Mouse (Mus musculus) heart, postnatal 4 days (tissue): ENCODE results near the gene Eif5b. TPM values are rescaled to one million over a fixed set of nuclear protein-coding genes. Genes with fewer than 3 reads are reported as not detected.
"Not testable (repeated sequence)": the region's sequence is repeated elsewhere in the genome, so short reads cannot be mapped to it uniquely, and the experiment has no call there.

Experiments used
- DNase-seq: peaks from one replicate; pipeline ENCODE4 v3.0.0; 2021
- total RNA-seq, 2 experiments: library from RNA; stranded (reverse); gene quantifications; 2 replicates each; pipeline ENCODE4 v1.2.3; 2021

The Eif5b gene
- total RNA-seq: 10 to 100 TPM; 36.4 to 36.7 TPM

DNA sequence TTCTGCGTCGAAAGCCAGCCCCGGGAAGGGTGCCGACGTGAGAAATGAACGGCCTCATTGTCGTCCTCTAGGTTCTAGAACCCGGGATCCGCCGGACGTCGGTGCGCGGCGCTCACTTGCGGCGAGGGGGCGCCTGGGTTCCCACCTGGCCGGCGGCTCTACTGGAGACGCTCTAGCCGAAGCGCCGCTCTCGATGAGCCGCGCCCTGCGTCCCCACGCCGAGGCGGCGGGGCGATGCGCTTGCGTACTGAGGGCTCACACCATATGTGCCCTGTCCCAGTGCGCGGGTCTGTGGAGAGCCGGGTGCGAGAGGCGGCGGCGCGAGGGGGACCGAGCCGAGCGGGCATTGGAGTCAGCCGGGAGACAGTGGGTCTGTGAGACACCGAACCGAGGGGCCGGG, at the start of gene Eif5b, which contains the start of gene Txndc9:
TSS of gene Eif5b (plus strand) at position 144 of the 400 bp plus-strand sequence.
TSS of gene Txndc9 (minus strand) at position 27 of the 400 bp plus-strand sequence.
- peak; percentile 95 for DNase-seq

DNA sequence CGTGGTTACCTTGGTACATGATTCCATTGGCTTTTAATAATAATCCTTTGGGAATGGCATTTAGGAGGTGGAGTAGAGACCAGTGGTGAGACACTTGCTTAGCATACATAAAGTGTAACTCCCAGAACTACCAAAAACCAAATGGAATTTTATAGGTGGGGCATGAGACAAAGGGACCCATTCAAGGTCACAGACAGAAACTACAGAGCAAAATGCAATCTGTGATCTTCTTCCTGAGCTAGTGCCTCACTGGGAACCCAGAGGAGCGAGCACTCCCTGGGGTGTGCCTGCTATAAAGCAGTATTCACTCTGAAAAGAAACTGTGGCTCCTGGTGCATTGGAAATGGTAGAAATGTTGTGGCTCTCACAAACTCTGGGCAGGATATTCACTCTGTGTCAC, 48.9 kb upstream of the Eif5b start:
- DNase-seq: no peak

DNA sequence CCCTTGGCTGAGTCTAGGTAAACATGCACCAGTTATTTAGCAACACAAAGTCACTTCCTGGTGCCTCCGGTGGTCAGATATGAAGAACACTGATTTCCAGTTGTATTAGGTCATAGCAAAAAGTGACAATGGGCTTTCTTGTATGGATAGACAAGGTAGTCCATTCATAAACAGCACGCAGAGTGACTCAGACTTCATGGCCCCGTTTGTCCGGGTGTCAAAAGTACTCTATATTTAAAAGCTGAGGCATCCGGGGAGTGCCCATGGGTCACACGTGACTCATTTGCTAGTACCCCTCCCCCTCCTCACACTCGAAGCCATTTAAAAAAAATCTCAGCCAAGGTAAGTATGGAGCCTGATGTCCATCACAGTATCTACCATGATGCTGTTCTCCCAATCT, 43.0 kb upstream of the Eif5b start:
- DNase-seq: no peak

DNA sequence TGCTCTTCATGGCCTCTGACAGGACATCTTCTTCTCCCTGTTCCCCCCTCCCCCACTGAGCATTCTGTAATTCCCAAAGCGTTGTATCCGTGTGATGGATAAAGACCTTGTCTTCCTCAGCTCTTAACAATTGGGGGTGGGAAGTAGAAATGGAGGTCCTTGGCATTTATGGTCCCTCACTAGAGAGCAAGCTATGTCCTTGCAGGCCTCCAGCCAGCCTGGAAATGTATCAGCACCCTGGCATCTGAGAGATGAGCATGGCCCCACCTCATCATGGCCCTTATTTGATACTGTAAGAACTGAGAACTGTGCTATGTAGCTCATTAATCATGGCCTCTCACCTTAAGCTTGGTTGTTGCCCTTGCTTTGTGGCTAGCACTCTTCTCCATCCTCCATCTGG, 42.6 kb upstream of the Eif5b start:
- DNase-seq: no peak

DNA sequence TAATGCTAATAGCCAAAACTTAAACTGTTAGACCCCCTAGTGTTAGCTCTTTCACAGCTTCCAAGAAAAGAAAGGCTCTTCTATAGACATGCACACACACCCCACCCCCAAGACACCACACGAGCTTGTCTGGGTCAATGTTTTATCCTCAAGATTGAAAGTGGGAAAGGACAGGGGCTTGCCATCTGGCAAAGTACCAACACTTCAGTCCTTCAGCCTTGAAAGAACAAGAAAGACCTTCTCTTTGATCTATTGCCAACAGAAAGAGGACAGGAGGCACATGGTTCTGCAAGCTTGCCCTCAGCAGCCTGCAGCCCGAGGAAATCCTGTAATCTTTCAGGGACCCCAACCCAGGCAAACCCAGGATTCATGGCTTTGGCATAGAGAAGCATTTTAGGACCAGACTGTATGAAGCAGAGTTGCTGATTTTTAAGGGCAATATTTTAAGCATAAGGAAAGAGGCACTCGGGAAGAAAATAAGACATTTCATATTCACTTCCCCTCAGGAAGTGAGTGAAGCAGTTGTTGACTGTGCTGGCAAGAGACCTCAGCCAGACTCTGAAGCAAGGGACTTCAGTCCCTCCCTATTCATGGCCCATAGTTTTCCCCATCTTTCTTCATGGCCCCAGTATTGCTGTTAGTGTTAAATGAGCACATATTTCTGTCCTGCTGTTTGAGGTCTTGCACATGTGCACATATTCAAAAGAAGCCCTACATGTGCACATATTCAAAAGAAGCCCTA, 40.9 kb upstream of the Eif5b start:
- DNase-seq: no peak

DNA sequence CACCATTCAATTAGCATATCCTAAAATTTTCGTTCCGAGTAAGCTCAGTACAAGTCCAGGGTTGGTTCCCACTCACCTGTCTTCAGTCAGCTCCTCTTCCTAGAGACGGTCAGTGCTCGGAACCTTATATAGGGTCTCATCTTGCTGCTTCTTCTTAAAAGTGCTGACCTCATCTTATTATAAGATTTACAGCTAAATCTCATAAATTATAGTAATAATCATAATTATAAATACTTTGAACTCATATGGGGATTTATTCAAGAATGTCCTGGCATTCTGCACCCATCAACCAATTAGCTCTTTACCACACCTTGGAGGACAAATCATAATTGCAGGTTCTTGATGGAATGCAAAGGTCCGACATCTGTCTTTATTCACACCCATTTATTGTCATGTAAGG, 40.2 kb upstream of the Eif5b start, which contains the start of gene Lyg1:
TSS of gene Lyg1 (minus strand) at position 101 of the 400 bp plus-strand sequence.
- DNase-seq: no peak

DNA sequence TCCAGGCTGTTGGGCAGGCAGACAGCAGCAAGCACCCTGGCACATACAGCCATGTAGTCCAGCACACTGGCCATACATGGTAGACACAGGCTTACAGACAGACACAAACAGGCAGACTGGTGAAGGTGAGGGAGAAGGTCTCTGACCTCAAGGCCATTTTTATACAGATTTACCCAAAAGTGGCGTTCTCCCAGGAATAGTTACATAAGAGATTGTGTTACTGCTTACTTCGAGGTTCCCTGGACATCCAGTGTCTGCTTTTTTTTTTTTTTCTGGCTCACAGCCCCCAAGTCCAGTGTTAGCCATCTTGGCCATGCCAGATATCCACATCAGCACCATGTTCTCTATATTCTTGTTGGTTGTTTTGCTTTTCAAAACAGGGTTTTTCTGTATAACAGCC, 39.3 kb upstream of the Eif5b start:
- DNase-seq: no peak

DNA sequence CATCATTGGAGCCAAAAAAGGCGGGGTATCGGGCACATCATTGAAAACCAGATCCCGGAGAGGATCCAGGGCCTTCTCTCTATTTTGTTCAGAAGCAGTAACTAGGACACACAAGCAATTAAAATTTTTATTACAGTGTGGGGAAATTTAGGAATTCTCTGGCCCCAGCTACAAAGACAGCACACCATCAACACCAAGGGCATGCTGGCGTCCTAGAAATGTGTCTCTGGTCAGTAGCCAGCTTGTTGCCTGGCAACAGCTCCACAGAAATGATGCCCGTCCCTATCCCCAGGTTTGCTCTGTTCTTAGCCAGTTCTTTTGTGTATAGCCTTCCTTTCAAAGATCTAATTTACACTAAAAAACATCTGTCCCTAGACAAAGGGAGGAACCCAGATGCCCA, 38.3 kb upstream of the Eif5b start:
- DNase-seq: no peak

DNA sequence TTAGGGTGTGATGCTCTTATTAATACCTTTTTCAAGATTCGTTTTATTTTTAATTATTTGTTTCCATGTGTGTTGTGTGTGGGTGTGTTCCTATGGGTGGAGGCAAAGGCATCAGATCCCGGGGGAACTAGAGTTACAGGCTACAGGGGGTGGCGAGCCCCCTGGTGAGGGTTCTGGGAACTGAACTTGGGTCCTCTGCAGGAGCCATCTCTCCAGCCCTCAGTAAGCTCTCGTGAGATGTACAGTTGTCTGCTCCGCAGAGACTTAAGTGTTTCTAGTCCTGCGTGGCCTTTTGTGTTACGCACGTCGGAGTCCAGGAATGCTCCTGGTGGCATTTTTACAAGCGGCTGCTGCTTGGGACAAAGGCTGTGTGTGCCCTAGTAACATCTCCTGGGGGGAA, 32.2 kb upstream of the Eif5b start:
- no peak for DNase-seq

DNA sequence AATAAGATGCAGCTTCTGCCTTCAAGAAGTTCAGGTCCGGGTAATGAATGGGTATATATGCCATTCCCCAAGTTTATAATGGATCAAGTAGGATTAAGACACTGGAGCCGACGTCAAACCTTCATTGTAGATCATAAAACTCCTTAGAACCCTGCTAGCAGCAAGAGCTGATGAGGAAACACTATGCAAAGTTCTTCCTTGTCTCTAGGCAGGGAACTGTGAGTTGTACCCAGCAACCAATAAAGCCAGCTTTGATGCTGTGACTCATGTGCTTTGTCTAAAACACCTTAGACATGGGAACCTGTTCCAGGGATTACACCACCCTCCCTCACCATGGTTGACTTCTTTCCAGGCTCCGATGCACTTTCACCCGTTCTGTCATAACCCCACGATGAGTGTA, 29.1 kb upstream of the Eif5b start:
- DNase-seq: no peak

DNA sequence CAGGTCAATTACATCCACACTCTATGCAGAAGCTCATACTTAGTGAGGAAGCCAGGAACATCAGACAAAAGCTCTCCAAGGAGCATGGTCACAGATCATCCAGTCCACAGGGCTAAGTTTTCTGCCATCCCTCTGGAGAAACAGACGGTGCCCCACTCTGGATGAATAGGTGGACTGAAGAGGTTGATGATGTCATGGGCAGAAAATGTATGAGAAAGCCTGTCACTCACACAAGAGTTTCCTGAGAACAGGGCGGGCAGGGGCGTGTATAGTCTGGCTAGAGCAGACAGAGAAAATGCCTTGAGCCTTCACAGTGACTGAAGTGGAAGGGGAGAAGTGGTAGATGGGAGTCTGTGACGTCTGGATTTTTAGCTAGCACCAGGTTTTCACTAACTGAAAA, 26.3 kb upstream of the Eif5b start:
- DNase-seq: no peak

DNA sequence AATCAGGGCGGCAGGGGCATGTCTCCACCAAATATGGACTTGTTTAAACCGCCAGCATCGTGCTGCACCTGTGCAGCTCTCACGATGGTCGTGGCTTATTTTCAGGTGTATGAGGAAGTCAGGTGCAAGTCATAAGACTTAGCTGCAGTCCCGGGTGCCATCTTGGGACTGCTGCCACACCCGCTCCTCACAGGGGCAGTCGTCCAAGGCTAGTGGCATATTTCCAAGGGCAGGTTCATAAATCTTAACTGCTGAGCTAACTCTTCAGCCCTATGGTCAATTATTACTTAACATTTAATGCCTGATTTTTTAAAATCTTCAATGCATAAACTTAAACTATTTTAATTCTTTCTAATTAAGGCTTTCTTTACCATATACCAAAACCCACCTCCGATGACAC, 21.1 kb upstream of the Eif5b start:
- not testable (repeated sequence) for DNase-seq

DNA sequence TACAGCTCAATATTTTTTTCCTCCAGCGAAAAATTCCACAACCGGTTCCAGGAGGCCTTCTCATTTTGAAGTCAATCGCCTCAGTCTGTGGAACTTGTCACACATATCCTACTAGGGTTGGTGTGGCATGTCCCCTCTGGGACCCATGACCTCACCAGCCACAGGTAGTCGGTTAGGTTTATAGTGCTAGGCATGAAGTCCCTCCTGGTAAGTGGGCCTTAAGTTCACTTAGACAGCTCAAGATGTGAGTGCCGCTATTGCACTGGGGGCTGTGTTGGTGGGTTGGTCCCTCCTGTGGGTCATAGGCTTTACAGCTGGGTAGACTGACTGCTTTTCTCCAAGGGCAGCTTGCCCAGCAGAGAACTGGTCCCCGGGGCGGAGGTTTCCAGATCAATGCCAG, 20.5 kb upstream of the Eif5b start:
- DNase-seq: no peak

DNA sequence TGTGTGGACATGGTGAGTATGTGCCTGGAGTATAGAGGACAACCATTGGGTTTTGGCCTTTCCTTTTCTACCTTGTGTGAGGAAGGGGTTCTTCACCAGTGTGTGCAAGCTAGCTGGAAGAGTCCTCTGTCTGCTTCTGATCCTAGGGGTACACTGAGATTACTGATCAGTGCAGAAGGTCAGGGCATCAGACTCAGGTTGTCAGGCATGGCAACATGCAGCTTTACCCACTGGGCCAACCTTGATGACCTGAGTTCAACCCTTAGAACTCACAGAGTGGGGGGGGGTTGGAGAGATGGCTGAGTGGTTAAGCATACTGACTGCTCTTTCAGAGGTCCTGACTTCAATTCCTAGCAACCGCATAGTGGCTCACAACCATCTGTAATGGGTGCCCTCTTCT, 13.5 kb upstream of the Eif5b start:
- DNase-seq: no peak

DNA sequence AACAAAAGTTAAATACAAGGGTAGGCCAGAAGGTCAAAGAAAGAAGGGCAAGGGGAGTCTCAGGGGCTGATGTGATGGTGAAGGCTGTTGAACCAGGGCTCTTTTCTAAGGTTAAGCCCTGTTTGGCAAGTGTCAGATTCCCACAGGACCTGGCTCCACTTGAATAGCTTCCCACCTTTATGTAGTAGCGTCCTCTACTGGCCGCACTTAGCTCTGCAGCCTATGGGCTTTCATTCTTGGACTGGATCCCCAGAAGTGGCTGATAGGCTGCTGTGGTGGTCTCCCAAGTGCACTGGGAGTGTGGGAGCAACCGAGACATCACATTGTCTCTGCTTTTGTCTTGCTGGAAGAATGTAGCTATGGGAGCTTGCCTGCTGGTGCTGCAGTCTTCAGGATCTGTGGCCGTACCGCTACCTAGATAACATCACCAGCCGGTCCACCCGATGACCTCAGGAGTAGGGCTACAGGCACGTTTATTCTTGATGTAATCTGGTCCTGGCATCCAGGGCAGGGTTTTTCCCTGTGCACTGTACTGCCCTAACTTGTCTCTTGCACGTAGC, 12.0 kb upstream of the Eif5b start:
- peak; percentile 54 for DNase-seq

DNA sequence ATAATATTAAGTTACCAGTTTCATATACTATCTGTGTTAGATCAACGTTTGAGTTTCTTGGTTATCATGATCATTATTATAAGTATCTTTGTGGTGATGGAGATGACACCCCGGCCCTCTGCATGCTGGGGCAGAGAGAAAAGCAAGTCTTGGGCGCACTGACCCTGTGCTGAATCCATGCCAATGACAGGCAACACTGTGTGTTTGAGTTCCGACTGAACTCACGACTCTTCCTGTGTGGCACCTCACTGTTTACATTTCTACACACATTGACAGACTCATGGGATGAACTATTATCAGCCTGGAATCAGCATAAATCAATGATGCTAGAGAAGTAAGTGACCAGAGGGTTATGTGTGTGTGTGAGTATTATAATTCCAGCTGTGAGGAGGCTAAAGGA, 10.0 kb upstream of the Eif5b start:
- no peak for DNase-seq

DNA sequence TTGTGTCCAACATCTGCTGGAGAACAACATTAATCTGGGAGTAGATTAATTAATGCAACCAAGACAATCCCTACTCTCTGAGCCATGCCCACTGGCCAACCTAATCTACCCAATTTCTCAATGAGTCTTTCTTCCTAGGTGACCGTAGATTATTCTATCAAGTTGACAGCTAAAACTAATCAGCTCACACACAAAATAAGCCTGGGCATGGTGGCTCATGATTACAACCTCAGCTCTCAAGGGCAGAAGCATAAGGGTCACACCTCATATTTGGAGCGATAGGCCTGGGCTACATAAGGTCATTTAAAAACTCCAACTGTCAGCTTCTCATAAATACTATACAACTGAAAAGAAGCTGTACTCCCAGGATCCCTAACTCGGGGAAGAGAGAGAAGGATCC, 1.6 kb upstream of the Eif5b start:
- no peak for DNase-seq

DNA sequence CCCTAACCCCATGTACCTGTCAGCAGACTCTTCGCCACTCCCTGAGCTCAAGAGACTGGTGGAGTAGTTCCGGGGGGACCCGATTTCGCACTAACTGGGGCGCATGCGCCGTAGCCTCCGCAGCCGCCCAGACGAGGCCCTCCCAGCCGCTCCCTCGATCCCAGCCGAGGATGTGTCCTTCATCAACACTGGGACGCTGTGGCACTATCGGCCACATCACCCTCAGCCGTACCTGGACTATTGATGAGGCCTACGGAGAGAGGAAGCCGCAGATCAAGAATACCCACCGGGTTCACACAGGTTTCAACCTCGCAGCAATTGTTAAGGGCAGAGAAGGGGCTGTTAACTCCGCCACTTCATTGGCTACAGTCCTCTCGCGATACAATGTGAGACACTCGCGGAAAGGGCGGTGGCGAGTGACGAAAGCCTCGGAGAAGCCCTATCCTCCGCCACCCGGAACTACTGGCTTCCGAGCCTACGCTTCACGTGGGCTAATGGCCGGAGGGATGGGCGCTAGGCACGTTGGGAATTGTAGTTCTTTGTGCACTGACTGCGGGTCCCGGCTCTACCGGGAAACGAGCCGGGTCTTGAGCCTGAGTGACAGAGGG, 829 bp upstream of the Eif5b start:
- DNase-seq: peak; percentile 97

DNA sequence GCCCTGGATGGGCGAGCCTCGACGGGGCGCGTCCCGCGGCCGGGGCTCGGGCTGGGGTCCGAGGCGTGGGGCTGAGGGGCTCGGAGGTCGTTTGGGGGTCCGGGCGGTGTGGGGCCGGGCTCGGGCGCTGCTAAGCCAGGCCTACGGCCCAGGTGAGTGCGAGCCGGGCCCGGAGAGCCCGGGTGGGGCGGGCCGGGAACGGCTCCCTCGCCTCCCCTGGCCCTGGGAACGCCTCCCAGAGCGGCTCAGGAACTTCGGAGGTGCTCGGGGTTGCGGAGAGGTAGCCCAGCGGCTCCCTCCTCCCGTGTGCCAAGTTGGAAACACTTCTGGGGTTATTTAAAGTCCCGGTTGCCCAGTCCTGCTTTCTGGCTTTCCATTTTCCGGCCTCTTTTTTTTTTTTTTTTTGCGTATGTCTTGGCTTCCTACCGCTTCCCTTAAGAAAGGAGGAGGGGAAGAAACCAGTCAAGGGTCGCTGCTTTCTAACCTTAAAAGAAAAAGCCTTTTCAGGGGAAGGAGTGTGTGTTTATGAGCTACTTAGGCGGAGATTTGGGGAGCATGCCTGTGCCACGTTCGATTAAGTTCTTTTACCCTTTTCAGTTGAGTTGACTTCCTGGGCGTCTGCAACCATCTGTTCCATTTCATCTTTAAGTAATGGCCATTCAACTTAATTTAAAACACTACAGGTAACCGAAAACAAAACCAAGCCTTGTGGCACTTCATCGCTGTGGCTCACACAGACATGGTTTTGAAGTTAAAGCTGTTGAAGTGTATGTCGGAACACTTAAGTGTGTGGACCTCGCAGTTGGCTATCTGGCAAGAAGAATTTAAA, 775 bp downstream of the Eif5b start:
- no peak for DNase-seq

DNA sequence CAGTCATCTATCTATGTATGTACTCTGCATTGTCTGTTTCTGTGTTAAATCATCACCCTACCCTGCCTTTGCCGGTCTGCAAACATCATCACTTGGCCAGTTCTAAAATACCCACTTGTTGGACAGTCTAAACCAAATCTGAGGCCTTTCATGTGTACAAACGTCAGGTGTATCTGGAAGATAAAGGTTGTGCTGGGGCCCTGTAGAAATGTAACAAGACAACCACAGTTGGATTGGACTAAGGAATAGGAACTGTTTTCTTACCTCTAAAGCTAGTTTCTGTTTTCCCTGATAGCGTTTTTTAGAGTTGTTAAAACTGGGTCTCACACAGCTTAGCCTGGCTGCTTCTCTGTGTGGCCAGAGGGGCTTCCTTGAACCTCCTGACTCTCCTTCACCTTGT, 1.7 kb downstream of the Eif5b start:
- DNase-seq: no peak

DNA sequence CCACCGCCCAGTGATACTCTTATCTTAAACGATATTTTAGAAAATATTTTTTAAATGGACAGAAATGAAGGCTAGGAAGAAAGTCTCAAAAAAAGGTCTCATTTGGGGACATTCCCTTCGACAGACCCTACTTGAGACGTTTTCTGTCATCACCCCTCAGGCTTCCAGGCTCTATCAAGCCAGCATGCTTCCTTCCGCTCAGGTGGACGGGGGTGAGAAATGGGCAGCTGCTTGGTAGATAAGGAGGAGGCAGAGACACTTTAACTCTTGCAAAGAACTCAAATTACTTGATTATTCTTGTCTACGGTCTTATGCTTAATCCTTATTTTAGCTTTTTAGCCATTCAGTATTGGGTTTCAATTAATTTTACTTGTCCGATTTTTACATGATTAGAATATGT, 3.0 kb downstream of the Eif5b start:
- no peak for DNase-seq

DNA sequence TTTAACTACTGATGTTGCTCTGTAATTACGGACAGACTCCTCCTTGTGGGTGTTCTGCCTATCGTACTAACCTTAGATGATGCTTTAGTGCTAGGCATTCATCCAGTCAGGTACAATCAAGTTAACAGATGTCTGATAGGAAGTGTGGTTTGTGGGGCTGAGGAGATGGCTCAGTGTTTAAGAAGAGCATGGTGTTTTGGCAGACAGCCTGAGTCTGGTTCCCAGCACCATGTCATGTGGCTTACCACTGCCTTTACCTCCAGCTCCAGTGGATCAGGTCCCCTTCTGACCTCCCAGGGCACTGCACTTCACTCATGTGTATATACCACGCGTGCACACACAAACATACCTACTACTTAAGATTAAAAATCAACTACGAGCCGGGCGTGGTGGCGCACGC, 4.1 kb downstream of the Eif5b start:
- DNase-seq: no peak

DNA sequence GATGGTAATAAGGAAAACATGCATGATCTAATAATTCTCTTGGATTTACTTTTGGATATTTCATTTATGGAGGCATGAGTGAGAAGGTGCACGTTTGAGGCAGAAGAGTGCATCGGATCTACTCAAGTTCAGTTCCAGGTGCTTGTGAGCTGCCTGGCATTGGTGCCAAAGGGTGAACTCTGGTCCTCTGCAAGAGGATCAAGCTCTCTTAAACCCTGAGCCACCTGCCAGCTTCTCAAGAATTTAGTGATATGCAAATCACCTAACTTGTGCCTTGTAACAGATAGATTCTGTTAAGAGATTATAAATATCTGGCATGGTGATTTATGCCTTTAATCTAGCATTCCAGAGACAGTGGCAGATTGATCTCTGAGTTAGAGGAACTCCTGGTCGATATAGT, 5.2 kb downstream of the Eif5b start:
- no peak for DNase-seq
